Mouse (Mus musculus) layer of hippocampus, postnatal 36 days (tissue): ENCODE data around the gene Pbx4. TPM values are rescaled to one million over a fixed set of nuclear protein-coding genes. Genes with fewer than 3 reads are reported as not detected.

ENCODE experiments used
- DNase-seq, 2 experiments: peaks; one replicate each; pipeline ENCODE4 v3.0.0; 2022
- total RNA-seq, 2 experiments: library from RNA; stranded (reverse); gene quantifications; 2 replicates each; pipeline ENCODE4 v1.2.3; 2021

The Pbx4 gene
- 10 to 100 TPM; 15.6 to 19.0 TPM for total RNA-seq

GRCm38 (mm10) chr8:69832298-69832853 lies at the start of gene Pbx4:
TSS of gene Pbx4 (plus strand) at chr8:69832491.
- peak; percentile 91 to 92 for DNase-seq

GRCm38 (mm10) chr8:69789105-69789504 lies 43.2 kb upstream of the Pbx4 start:
- DNase-seq, result no peak

GRCm38 (mm10) chr8:69789731-69790130 lies 42.6 kb upstream of the Pbx4 start:
- DNase-seq, result no peak

- DNase-seq, result no peak
Measured at GRCm38 (mm10) chr8:69790364-69790763, 41.9 kb upstream of the Pbx4 start.

- DNase-seq, result peak; percentile 88 to 89
Measured at GRCm38 (mm10) chr8:69790773-69791367, 41.4 kb upstream of the Pbx4 start, which contains the start of the genes Atp13a1 and Zfp866. TSS of gene Atp13a1 (plus strand) at chr8:69791163. TSS of gene Zfp866 (minus strand) at chr8:69791178.

- DNase-seq, result no peak
Measured at GRCm38 (mm10) chr8:69791415-69792068, 40.7 kb upstream of the Pbx4 start.

- DNase-seq, result no peak
Measured at GRCm38 (mm10) chr8:69793666-69794065, 38.6 kb upstream of the Pbx4 start.

GRCm38 (mm10) chr8:69794096-69794495 lies 38.2 kb upstream of the Pbx4 start:
- no peak for DNase-seq

- DNase-seq, result no peak
Measured at GRCm38 (mm10) chr8:69794901-69795300, 37.4 kb upstream of the Pbx4 start.

- no peak for DNase-seq
Measured at GRCm38 (mm10) chr8:69796721-69797345, 35.5 kb upstream of the Pbx4 start.

GRCm38 (mm10) chr8:69797661-69798060 lies 34.6 kb upstream of the Pbx4 start:
- DNase-seq, result no peak

- no peak for DNase-seq
Measured at GRCm38 (mm10) chr8:69799261-69799660, 33.0 kb upstream of the Pbx4 start.

- DNase-seq, result no peak
Measured at GRCm38 (mm10) chr8:69799946-69800345, 32.3 kb upstream of the Pbx4 start.

- DNase-seq, result no peak
Measured at GRCm38 (mm10) chr8:69801796-69802195, 30.5 kb upstream of the Pbx4 start.

- no peak for DNase-seq
Measured at GRCm38 (mm10) chr8:69802216-69802615, 30.1 kb upstream of the Pbx4 start.

GRCm38 (mm10) chr8:69803366-69803765 lies 28.9 kb upstream of the Pbx4 start:
- DNase-seq, result no peak

GRCm38 (mm10) chr8:69804537-69804936 lies 27.8 kb upstream of the Pbx4 start:
- no peak for DNase-seq

- DNase-seq, result no peak
Measured at GRCm38 (mm10) chr8:69805086-69805485, 27.2 kb upstream of the Pbx4 start.

- no peak for DNase-seq
Measured at GRCm38 (mm10) chr8:69805491-69805890, 26.8 kb upstream of the Pbx4 start.

GRCm38 (mm10) chr8:69807236-69807635 lies 25.1 kb upstream of the Pbx4 start:
- DNase-seq, result no peak

- peak; percentile 48 to 54 for DNase-seq
Measured at GRCm38 (mm10) chr8:69808094-69808863, 24.0 kb upstream of the Pbx4 start, which contains the start of gene Gmip. TSS of gene Gmip (plus strand) at chr8:69808679.

- peak; percentile 19 to 48 for DNase-seq
Measured at GRCm38 (mm10) chr8:69808864-69809403, 23.4 kb upstream of the Pbx4 start.
